Mouse (Mus musculus): ENCODE measurements around the gene Dner. TPM values are rescaled to one million over a fixed set of nuclear protein-coding genes. Genes with fewer than 3 reads are reported as not detected.

The Dner gene
- polyA plus RNA-seq, 1 experiment = 0.20 TPM

GRCm38 (mm10) chr1:84417761-84418238 is 278.2 kb downstream of the Dner start:
- no peak for TF ChIP-seq CTCF (IDR thresholded peaks at IDR 0.05; ENCODE audit: low read depth, low read length)
- Histone ChIP-seq H3K4me1 (ENCODE audit: control insufficient read depth, insufficient read depth, low read length) (peaks cover 10% of the 10 kb centered on the region), H3K4me3 (ENCODE audit: insufficient read depth, low read length) (no peak overlapping the region), H3K27ac (ENCODE audit: insufficient read depth, low read depth, low read length) (no peak overlapping the region)

GRCm38 (mm10) chr1:84417276-84417675 is 278.7 kb downstream of the Dner start:
- TF ChIP-seq CTCF (IDR thresholded peaks at IDR 0.05; ENCODE audit: low read depth, low read length) (no peak), POLR2A (IDR thresholded peaks at IDR 0.05; ENCODE audit: borderline replicate concordance, low read depth, low read length) (no peak)
- Histone ChIP-seq H3K4me3 (ENCODE audit: insufficient read depth, low read length) (no peak overlapping the region), H3K27ac (ENCODE audit: insufficient read depth, low read depth, low read length) (no peak overlapping the region), H3K4me1 (ENCODE audit: control insufficient read depth, insufficient read depth, low read length) (peaks cover 15% of the 10 kb centered on the region)

- Histone ChIP-seq H3K4me3 (ENCODE audit: insufficient read depth, low read length) (no peak overlapping the region), H3K27ac (ENCODE audit: insufficient read depth, low read depth, low read length) (no peak overlapping the region), H3K4me1 (ENCODE audit: control insufficient read depth, insufficient read depth, low read length) (peaks cover 20% of the 10 kb centered on the region)
- TF ChIP-seq POLR2A (IDR thresholded peaks at IDR 0.05; ENCODE audit: borderline replicate concordance, low read depth, low read length) (no peak), CTCF (IDR thresholded peaks at IDR 0.05; ENCODE audit: low read depth, low read length) (no peak)
Measured at GRCm38 (mm10) chr1:84414464-84414863, 281.6 kb downstream of the Dner start.

- Histone ChIP-seq H3K4me3 (ENCODE audit: insufficient read depth, low read length) (no peak overlapping the region), H3K4me1 (ENCODE audit: control insufficient read depth, insufficient read depth, low read length) (peaks cover 37% of the 10 kb centered on the region), H3K27ac (ENCODE audit: insufficient read depth, low read depth, low read length) (no peak overlapping the region)
- no peak for TF ChIP-seq CTCF (IDR thresholded peaks at IDR 0.05; ENCODE audit: low read depth, low read length)
- TF ChIP-seq POLR2A (IDR thresholded peaks at IDR 0.05; ENCODE audit: borderline replicate concordance, low read depth, low read length) = no peak
Measured at GRCm38 (mm10) chr1:84409514-84409913, 286.5 kb downstream of the Dner start.

- H3K4me1 ChIP-seq (ENCODE audit: control insufficient read depth, insufficient read depth, low read length) = peaks cover 44% of the 10 kb centered on the region
- no peak overlapping the region for H3K27ac ChIP-seq (ENCODE audit: insufficient read depth, low read depth, low read length)
- no peak overlapping the region for H3K4me3 ChIP-seq (ENCODE audit: insufficient read depth, low read length)
- TF ChIP-seq CTCF (IDR thresholded peaks at IDR 0.05; ENCODE audit: low read depth, low read length) (no peak), POLR2A (IDR thresholded peaks at IDR 0.05; ENCODE audit: borderline replicate concordance, low read depth, low read length) (no peak)
Measured at GRCm38 (mm10) chr1:84408873-84409272, 287.1 kb downstream of the Dner start.

- Histone ChIP-seq H3K4me1 (ENCODE audit: control insufficient read depth, insufficient read depth, low read length) (peaks cover 36% of the 10 kb centered on the region), H3K27ac (ENCODE audit: insufficient read depth, low read depth, low read length) (peak overlapping the region; percentile 99), H3K4me3 (ENCODE audit: insufficient read depth, low read length) (no peak overlapping the region)
- TF ChIP-seq CTCF (IDR thresholded peaks at IDR 0.05; ENCODE audit: low read depth, low read length) (no peak), POLR2A (IDR thresholded peaks at IDR 0.05; ENCODE audit: borderline replicate concordance, low read depth, low read length) (no peak)
Measured at GRCm38 (mm10) chr1:84406891-84407290, 289.1 kb downstream of the Dner start.

- H3K4me1 ChIP-seq (ENCODE audit: control insufficient read depth, insufficient read depth, low read length) = peaks cover 35% of the 10 kb centered on the region
- H3K4me3 ChIP-seq (ENCODE audit: insufficient read depth, low read length) = no peak overlapping the region
- H3K27ac ChIP-seq (ENCODE audit: insufficient read depth, low read depth, low read length) = peak overlapping the region; percentile 52
- no peak for TF ChIP-seq CTCF (IDR thresholded peaks at IDR 0.05; ENCODE audit: low read depth, low read length)
- TF ChIP-seq POLR2A (IDR thresholded peaks at IDR 0.05; ENCODE audit: borderline replicate concordance, low read depth, low read length) = no peak
Measured at GRCm38 (mm10) chr1:84405551-84406290, 290.3 kb downstream of the Dner start.

GRCm38 (mm10) chr1:84404880-84405279 is 291.1 kb downstream of the Dner start:
- Histone ChIP-seq H3K4me1 (ENCODE audit: control insufficient read depth, insufficient read depth, low read length) (peaks cover 35% of the 10 kb centered on the region), H3K27ac (ENCODE audit: insufficient read depth, low read depth, low read length) (no peak overlapping the region), H3K4me3 (ENCODE audit: insufficient read depth, low read length) (no peak overlapping the region)
- TF ChIP-seq CTCF (IDR thresholded peaks at IDR 0.05; ENCODE audit: low read depth, low read length) (no peak), POLR2A (IDR thresholded peaks at IDR 0.05; ENCODE audit: borderline replicate concordance, low read depth, low read length) (no peak)

GRCm38 (mm10) chr1:84402154-84402553 is 293.9 kb downstream of the Dner start:
- Histone ChIP-seq H3K27ac (ENCODE audit: insufficient read depth, low read depth, low read length) (no peak overlapping the region), H3K4me1 (ENCODE audit: control insufficient read depth, insufficient read depth, low read length) (peaks cover 26% of the 10 kb centered on the region), H3K4me3 (ENCODE audit: insufficient read depth, low read length) (no peak overlapping the region)
- no peak for TF ChIP-seq POLR2A (IDR thresholded peaks at IDR 0.05; ENCODE audit: borderline replicate concordance, low read depth, low read length)
- no peak for TF ChIP-seq CTCF (IDR thresholded peaks at IDR 0.05; ENCODE audit: low read depth, low read length)

GRCm38 (mm10) chr1:84399671-84400070 is 296.4 kb downstream of the Dner start:
- TF ChIP-seq POLR2A (IDR thresholded peaks at IDR 0.05; ENCODE audit: borderline replicate concordance, low read depth, low read length) (no peak), CTCF (IDR thresholded peaks at IDR 0.05; ENCODE audit: low read depth, low read length) (no peak)
- no peak overlapping the region for H3K4me3 ChIP-seq (ENCODE audit: insufficient read depth, low read length)

More at GRCm38 (mm10) chr1:84399671-84400070, 296.4 kb downstream of the Dner start:
- Histone ChIP-seq H3K4me1 (ENCODE audit: control insufficient read depth, insufficient read depth, low read length) (peaks cover 9% of the 10 kb centered on the region), H3K27ac (ENCODE audit: insufficient read depth, low read depth, low read length) (no peak overlapping the region)

Measured in bone marrow macrophage, adult 2 months (primary cell).